ENCODE assay signal across 21 mouse cellular contexts in genomic region chr15:85956202-85956601, GRCm38 (mm10).
DNase-seq lines count a peak whose midpoint lies in the region; ATAC-seq and TF ChIP-seq lines count a peak whose summit lies in the region.
"Had no signal": no experiment of that assay in that cellular context is flagged by ENCODE, and none has a peak within 500 bp of the region (broad histone marks: within the 10 kb centered on the region; RNA-seq: fewer than 3 reads in every experiment).

No protein-coding gene starts in this region.

- no peak overlapping the region for H3K4me2 ChIP-seq in liver, postnatal 0 days (ENCODE audit: low read depth, low read length)
- H3K4me2 ChIP-seq: embryonic facial prominence, embryonic 12.5 days; hindbrain, embryonic 15.5 days; limb, embryonic 12.5 days; neural tube, embryonic 13.5 days had no signal

- no peak overlapping the region for H3K4me3 ChIP-seq in liver, postnatal 0 days (ENCODE audit: low read depth, low read length)
- H3K4me3 ChIP-seq in embryonic facial prominence, embryonic 10.5 days = no peak overlapping the region
- H3K4me3 ChIP-seq: embryonic facial prominence, embryonic 12.5 days; hindbrain, embryonic 15.5 days; limb, embryonic 12.5 days; neural tube, embryonic 13.5 days had no signal

- no peak overlapping the region; the same call in 1 of the 2 replicates for H3K9ac ChIP-seq in liver, postnatal 0 days (replicated peaks)
- H3K9ac ChIP-seq: embryonic facial prominence, embryonic 12.5 days; hindbrain, embryonic 15.5 days; limb, embryonic 12.5 days; liver, embryonic 14.5 days; neural tube, embryonic 13.5 days had no signal

- H3K27me3 ChIP-seq in liver, postnatal 0 days (ENCODE audit: insufficient read depth, low read length) = no peaks in the 10 kb centered on the region
- H3K27me3 ChIP-seq in embryonic facial prominence, embryonic 10.5 days (replicated peaks; ENCODE audit: low read depth, poor library complexity, severe bottlenecking) = 0 out of 2 replicates have a peak, but pooled peaks cover 4% of the 10 kb centered on the region
- no peaks in the 10 kb centered on the region for H3K27me3 ChIP-seq in splenic B cell, adult 2 months (ENCODE audit: control insufficient read depth, insufficient read depth, low read length, poor library complexity, severe bottlenecking)
- H3K27me3 ChIP-seq: embryonic facial prominence, embryonic 12.5 days; hindbrain, embryonic 15.5 days; limb, embryonic 12.5 days; neural tube, embryonic 13.5 days had no signal

- no peak for TF ChIP-seq EP300 in liver, postnatal 0 days (IDR thresholded peaks at IDR 0.05; ENCODE audit: low read depth)

- ATAC-seq in liver, postnatal 0 days = no peak
- ATAC-seq: CD4-positive, CD25-positive, alpha-beta regulatory T cell, adult 4 months; intestine, postnatal 0 days had no signal

- no peak overlapping the region for H3K27ac ChIP-seq in liver, postnatal 0 days (ENCODE audit: low read depth)
- peak overlapping the region; percentile 25; the same call in 1 of the 2 replicates for H3K27ac ChIP-seq in embryonic facial prominence, embryonic 10.5 days (replicated peaks)
- H3K27ac ChIP-seq: embryonic facial prominence, embryonic 12.5 days; hindbrain, embryonic 15.5 days; limb, embryonic 12.5 days; liver, embryonic 14.5 days; neural tube, embryonic 13.5 days had no signal

- TF ChIP-seq CTCF in liver, postnatal 0 days (IDR thresholded peaks at IDR 0.05; ENCODE audit: low read depth) = peak; percentile 16; the same call in 1 of the 2 replicates

- 30% methylated on average over 6 of the region's 6 CpGs for WGBS in liver, postnatal 0 days (ENCODE audit: insufficient replicate concordance)
- whole genome bisulfite sequencing in embryonic facial prominence, embryonic 10.5 days = 69% methylated on average over 6 of the region's 6 CpGs

- no peaks in the 10 kb centered on the region for H3K36me3 ChIP-seq in liver, postnatal 0 days (replicated peaks; ENCODE audit: insufficient read depth, low read length)
- H3K36me3 ChIP-seq in embryonic facial prominence, embryonic 10.5 days (replicated peaks) = peaks cover 26% of the 10 kb centered on the region
- no peaks in the 10 kb centered on the region for H3K36me3 ChIP-seq in splenic B cell, adult 2 months (ENCODE audit: control insufficient read depth, insufficient read depth, low read length, poor library complexity, severe bottlenecking)
- H3K36me3 ChIP-seq: embryonic facial prominence, embryonic 12.5 days; hindbrain, embryonic 15.5 days; limb, embryonic 12.5 days; neural tube, embryonic 13.5 days had no signal

- DNase-seq in liver, postnatal 0 days = no peak
- no peak for DNase-seq in liver
- DNase-seq in embryonic facial prominence, embryonic 10.5 days (ENCODE audit: low spot score) = no peak
- peak; percentile 27 for DNase-seq in splenic B cell, adult 2 months (ENCODE audit: low read depth, low spot score)
- DNase-seq in thymus, postnatal 25 days = peak; percentile 43
- no peak for DNase-seq in cerebellum, adult 11 months
- DNase-seq in adrenal gland, postnatal 10 days = no peak
- DNase-seq in adipocyte (ENCODE audit: low spot score) = no peak
- DNase-seq: cerebellum, postnatal 25 days; gastrocnemius, postnatal 10 days; heart, postnatal 14 days; kidney, postnatal 10 days; lung, postnatal 10 days had no signal

- H3K4me1 ChIP-seq in liver, postnatal 0 days (ENCODE audit: insufficient read depth) = no peaks in the 10 kb centered on the region
- H3K4me1 ChIP-seq in embryonic facial prominence, embryonic 10.5 days = peaks cover 30% of the 10 kb centered on the region
- H3K4me1 ChIP-seq: hindbrain, embryonic 15.5 days had no signal

- H3K9me3 ChIP-seq in liver, postnatal 0 days (ENCODE audit: low read length) = no peaks in the 10 kb centered on the region
- no peaks in the 10 kb centered on the region for H3K9me3 ChIP-seq in embryonic facial prominence, embryonic 10.5 days
- H3K9me3 ChIP-seq: embryonic facial prominence, embryonic 12.5 days; G1E; hindbrain, embryonic 15.5 days; limb, embryonic 12.5 days; neural tube, embryonic 13.5 days had no signal

Comparison
In these comparisons a context has a peak if more than half of its experiments do, and no peak if none do; other contexts are left out.
1. DNase-seq: peak in splenic B cell, adult 2 months (single experiment) and thymus, postnatal 25 days (single experiment); none in liver, postnatal 0 days (single experiment), liver (single experiment), embryonic facial prominence, embryonic 10.5 days (single experiment), cerebellum, adult 11 months (single experiment), adrenal gland, postnatal 10 days (single experiment) and adipocyte (single experiment).